Mouse (Mus musculus) stomach, embryonic 14.5 days (tissue): ENCODE results near the gene Cebpg. TPM values are rescaled to one million over a fixed set of nuclear protein-coding genes. Genes with fewer than 3 reads are reported as not detected.

ENCODE experiments used
- ATAC-seq: fragments of 200-750 bp; cut with Nextera tagmentation; 2 replicates; pipeline ENCODE4 v1.8.0; 2017; ENCODE audit warnings: low read depth, moderate TSS enrichment; ENCODE audit not compliant: insufficient number of reproducible peaks, insufficient read depth, low FRiP score
- H3K27ac ChIP-seq: fragments of 300-500 bp; sonication (generic); 2 replicates; pipeline ENCODE4 v1.5.1; 2014; ENCODE audit warnings: mild to moderate bottlenecking, low read length, moderate library complexity, mixed read lengths
- H3K27me3 ChIP-seq: fragments of 300-500 bp; sonication (generic); 2 replicates; pipeline ENCODE4 v1.6.1; 2014; ENCODE audit warnings: low read length, control low read depth, mixed read lengths; ENCODE audit not compliant: control insufficient read depth, insufficient read depth
- H3K36me3 ChIP-seq: fragments of 300-500 bp; sonication (generic); 2 replicates; pipeline ENCODE4 v1.6.1; 2014; ENCODE audit warnings: mild to moderate bottlenecking, control low read depth, low read length, moderate library complexity, mixed read lengths; ENCODE audit not compliant: control insufficient read depth, insufficient read depth
- H3K4me1 ChIP-seq: fragments of 300-500 bp; sonication (generic); 2 replicates; pipeline ENCODE4 v1.6.1; 2014; ENCODE audit warnings: low read length, control low read depth, mixed read lengths; ENCODE audit not compliant: control insufficient read depth, insufficient read depth
- H3K4me2 ChIP-seq: fragments of 300-500 bp; sonication (generic); replicated peaks from 2 replicates; pipeline ENCODE4 v1.6.1; 2014; ENCODE audit warnings: low read depth, low read length, control low read depth
- H3K4me3 ChIP-seq: fragments of 300-500 bp; sonication (generic); 2 replicates; pipeline ENCODE4 v1.5.1; 2014; ENCODE audit warnings: low read depth, low read length, control low read depth
- H3K9ac ChIP-seq: fragments of 300-500 bp; sonication (generic); replicated peaks from 2 replicates; pipeline ENCODE4 v1.6.1; 2014; ENCODE audit warnings: low read depth, mild to moderate bottlenecking, control low read depth, low read length, moderate library complexity, mixed read lengths
- H3K9me3 ChIP-seq: fragments of 300-500 bp; sonication (generic); 2 replicates; pipeline ENCODE4 v1.6.1; 2016; ENCODE audit warnings: low read depth, low read length, control low read depth; ENCODE audit not compliant: control insufficient read depth
- WGBS: fragments of 180-500 bp; shearing (Covaris S2); extraction: QIAGEN DNeasy Blood & Tissue Kit; methylation state at CpG from one replicate; pipeline ENCODE4 v1.1.7; 2014; 5-methylcytosine and 5-hydroxymethylcytosine counted together
- microRNA-seq: library from miRNA; unstranded; fragments of <30 nt; microRNA quantifications from one replicate; pipeline ENCODE4, GENCODE M21; 2016
- polyA plus RNA-seq: library from polyadenylated mRNA; unstranded; fragments of >200 nt; fragmentation: Nextera tagmentation; extraction: Ambion mirVana; gene quantifications from 2 replicates; pipeline ENCODE4 v1.2.1, GENCODE M21; 2014

Cebpg gene
- polyA plus RNA-seq, 1 experiment from 2014 or later, result 34.0 TPM

DNA sequence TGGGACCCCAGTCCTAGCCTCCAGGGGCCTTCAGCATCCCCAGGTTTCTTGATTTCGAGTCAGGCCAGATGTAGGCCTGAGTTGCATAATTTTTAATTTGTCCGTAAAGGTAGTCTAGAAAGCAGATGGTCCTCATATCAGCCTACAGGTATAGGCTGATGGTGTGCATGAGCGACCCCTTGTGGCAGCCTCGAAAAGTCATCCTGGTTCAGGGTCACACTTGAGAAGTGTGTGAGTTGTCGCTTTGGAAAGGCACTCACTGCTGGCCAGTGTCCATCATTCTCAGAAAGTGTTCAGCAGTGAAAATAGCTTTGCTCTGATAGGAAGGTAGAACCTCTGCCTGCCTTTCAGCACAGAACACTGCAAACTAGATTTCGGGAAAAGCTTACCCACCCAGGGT is 55.5 kb downstream of the Cebpg start:
- Histone ChIP-seq H3K27ac (no peak overlapping the region), H3K27me3 (no peaks in the 10 kb centered on the region), H3K9ac (no peak overlapping the region), H3K4me1 (no peaks in the 10 kb centered on the region), H3K36me3 (no peaks in the 10 kb centered on the region), H3K4me2 (no peak overlapping the region), H3K4me3 (no peak overlapping the region), H3K9me3 (no peaks in the 10 kb centered on the region)
- 44% methylated on average over 6 of the region's 6 CpGs for WGBS
- peak; percentile 28; the same call in 1 of the 2 replicates for ATAC-seq

Small RNAs within 50 kb of the gene (microRNA-seq; reads per million reads assigned to microRNA genes)
- not detected for gene Gm25033

Other genes starting within 250 kb of the Cebpg start
- gene Chst8, start 243.9 kb downstream of the Cebpg start, polyA plus RNA-seq, result 2.5 and 4.1 TPM in 2 replicates
- gene Pepd, start 144.2 kb downstream of the Cebpg start, polyA plus RNA-seq, result 63.7 and 68.3 TPM in 2 replicates
- 3.7 and 4.0 TPM in 2 replicates for gene Cebpa, start 62.7 kb upstream of the Cebpg start, polyA plus RNA-seq
- gene Slc7a10, start 129.8 kb upstream of the Cebpg start, polyA plus RNA-seq, result 3.5 and 5.0 TPM in 2 replicates
- 9.0 and 9.7 TPM in 2 replicates for gene Lrp3, start 158.9 kb upstream of the Cebpg start, polyA plus RNA-seq